8 mouse cellular contexts compared by ENCODE assay signal in the genomic region with DNA sequence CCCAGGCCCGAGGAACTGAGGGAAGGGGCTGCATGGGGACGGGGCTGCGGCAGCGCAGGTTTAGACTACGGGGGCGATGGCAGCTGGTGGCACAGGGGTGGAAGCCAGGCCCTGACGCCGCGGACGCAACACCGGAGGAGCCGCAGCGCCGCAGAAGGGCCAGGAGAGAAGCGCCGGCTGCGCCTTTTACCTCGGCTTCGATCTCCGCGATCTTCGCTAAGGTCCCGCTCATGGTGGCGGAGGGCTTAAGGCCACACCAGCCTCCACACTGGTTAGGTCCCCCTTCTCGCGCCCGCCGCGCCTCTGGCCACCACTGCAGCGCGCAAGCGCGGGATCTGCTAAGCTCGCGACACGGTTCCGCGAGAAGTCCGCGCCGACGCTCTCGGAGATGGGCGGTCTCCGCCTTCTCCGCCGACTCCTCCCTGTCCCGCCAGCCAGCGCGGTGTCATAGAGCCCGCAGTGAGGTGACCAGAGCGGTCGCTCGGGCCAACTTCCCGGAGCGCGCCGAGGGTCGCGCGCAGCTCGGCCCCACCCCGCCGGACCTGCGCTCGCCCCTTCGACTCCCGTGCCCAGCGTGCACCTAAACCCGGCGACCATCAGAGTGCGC. TPM values are rescaled to one million over a fixed set of nuclear protein-coding genes. Genes with fewer than 3 reads are reported as not detected.
DNase-seq lines count a peak whose midpoint lies in the region; ATAC-seq and TF ChIP-seq lines count a peak whose summit lies in the region.

A gene (minus strand): TSS at position 337 of the 607 bp plus-strand sequence.

- peak within 1 kb of the TSS; percentile 86 for H3K4me2 ChIP-seq in forebrain, embryonic 13.5 days
- H3K4me2 ChIP-seq in liver, postnatal 0 days (ENCODE audit: low read depth, low read length): peak within 1 kb of the TSS; percentile 86
- H3K4me2 ChIP-seq in neural tube, embryonic 14.5 days (ENCODE audit: low read depth, low read length): peak within 1 kb of the TSS; percentile 73

- H3K36me3 ChIP-seq in ES-Bruce4 (ENCODE audit: control insufficient read depth, insufficient read depth, low read length, poor library complexity, severe bottlenecking): peaks cover 25% of the 10 kb centered on the region
- peaks cover 31% of the 10 kb centered on the region for H3K36me3 ChIP-seq in forebrain, embryonic 13.5 days (ENCODE audit: poor library complexity, severe bottlenecking)
- H3K36me3 ChIP-seq in liver, postnatal 0 days (replicated peaks; ENCODE audit: insufficient read depth, low read length): peaks cover 26% of the 10 kb centered on the region
- H3K36me3 ChIP-seq in neural tube, embryonic 14.5 days (ENCODE audit: control insufficient read depth, insufficient read depth, low read length): peaks cover 21% of the 10 kb centered on the region

- 0 out of 2 replicates have a peak, but pooled peaks have one; percentile 5 for TF ChIP-seq EP300 in ES-Bruce4 (IDR thresholded peaks at IDR 0.05; ENCODE audit: insufficient read depth, low read depth, low read length)
- TF ChIP-seq EP300 in liver, postnatal 0 days (IDR thresholded peaks at IDR 0.05; ENCODE audit: low read depth): no peak

- under 1% methylated on average over 66 of the region's 72 CpGs for WGBS in forebrain, embryonic 13.5 days
- under 1% methylated on average over 71 of the region's 72 CpGs for WGBS in large intestine, adult 2 months
- under 1% methylated on average over 52 of the region's 72 CpGs for WGBS in liver, postnatal 0 days (ENCODE audit: insufficient replicate concordance)
- 0% methylated on average over 66 of the region's 72 CpGs for WGBS in neural tube, embryonic 14.5 days

- no peaks in the 10 kb centered on the region for H3K9me3 ChIP-seq in ES-Bruce4 (replicated peaks; ENCODE audit: control insufficient read depth, insufficient read depth, low read length, poor library complexity, severe bottlenecking)
- no peaks in the 10 kb centered on the region for H3K9me3 ChIP-seq in forebrain, embryonic 13.5 days (replicated peaks)
- no peaks in the 10 kb centered on the region for H3K9me3 ChIP-seq in liver, postnatal 0 days (ENCODE audit: low read length)
- no peaks in the 10 kb centered on the region for H3K9me3 ChIP-seq in neural tube, embryonic 14.5 days (ENCODE audit: control insufficient read depth, low read length)

- TF ChIP-seq POLR2A in ES-Bruce4 (IDR thresholded peaks at IDR 0.05; ENCODE audit: insufficient read depth, low read length): peak; percentile 86

- no peak for TF ChIP-seq CTCF in ES-Bruce4 (IDR thresholded peaks at IDR 0.05; ENCODE audit: low read depth, low read length)
- TF ChIP-seq CTCF in liver, postnatal 0 days (IDR thresholded peaks at IDR 0.05; ENCODE audit: low read depth): peak; percentile 3; the same call in 1 of the 2 replicates

- peak within 1 kb of the TSS; percentile 91 for H3K4me3 ChIP-seq in ES-Bruce4 (ENCODE audit: low read depth, low read length)
- H3K4me3 ChIP-seq in forebrain, embryonic 13.5 days: peak within 1 kb of the TSS; percentile 93
- H3K4me3 ChIP-seq in liver, postnatal 0 days (ENCODE audit: low read depth, low read length): peak within 1 kb of the TSS; percentile 92
- H3K4me3 ChIP-seq in neural tube, embryonic 14.5 days (ENCODE audit: low read depth, low read length): peak within 1 kb of the TSS; percentile 91

- ATAC-seq in cerebellum, adult (ENCODE audit: insufficient number of reproducible peaks, low FRiP score, low TSS enrichment): peak; percentile 99
- peak; percentile 99 for ATAC-seq in forebrain, embryonic 13.5 days
- ATAC-seq in liver, postnatal 0 days: peak; percentile 99
- ATAC-seq in neural tube, embryonic 14.5 days (ENCODE audit: low read depth): peak; percentile 99

- DNase-seq in heart, postnatal 10 days: peak; percentile 96
- DNase-seq in large intestine, adult 2 months (ENCODE audit: low read depth, low spot score): peak; percentile 58
- peak; percentile 94 for DNase-seq in liver, postnatal 0 days
- DNase-seq in testis, postnatal 10 days (ENCODE audit: low spot score): peak; percentile 95

- peaks cover 4% of the 10 kb centered on the region for H3K4me1 ChIP-seq in ES-Bruce4 (ENCODE audit: control insufficient read depth, insufficient read depth, low read length)
- peaks cover 29% of the 10 kb centered on the region for H3K4me1 ChIP-seq in forebrain, embryonic 13.5 days
- H3K4me1 ChIP-seq in liver, postnatal 0 days (ENCODE audit: insufficient read depth): peaks cover 9% of the 10 kb centered on the region
- peaks cover 16% of the 10 kb centered on the region for H3K4me1 ChIP-seq in neural tube, embryonic 14.5 days (ENCODE audit: control insufficient read depth, insufficient read depth, low read length)

- peak within 1 kb of the TSS; percentile 87 for H3K9ac ChIP-seq in ES-Bruce4 (ENCODE audit: low read depth, poor library complexity, severe bottlenecking)
- H3K9ac ChIP-seq in forebrain, embryonic 13.5 days: peak within 1 kb of the TSS; percentile 99
- H3K9ac ChIP-seq in liver, postnatal 0 days (replicated peaks): peak within 1 kb of the TSS; percentile 97
- peak within 1 kb of the TSS; percentile 96 for H3K9ac ChIP-seq in neural tube, embryonic 14.5 days (replicated peaks; ENCODE audit: low read depth, low read length)

- H3K27ac ChIP-seq in ES-Bruce4 (ENCODE audit: insufficient read depth, low read length): peak within 1 kb of the TSS; percentile 67
- H3K27ac ChIP-seq in forebrain, embryonic 13.5 days: peak within 1 kb of the TSS; percentile 94
- H3K27ac ChIP-seq in liver, postnatal 0 days (ENCODE audit: low read depth): peak within 1 kb of the TSS; percentile 84
- H3K27ac ChIP-seq in neural tube, embryonic 14.5 days (ENCODE audit: low read depth, low read length): peak within 1 kb of the TSS; percentile 89

- intact Hi-C loops in heart, postnatal 10 days (cut with DNase I): loop anchor here (1.0 kb wide), 1 partner anchor 23 kb away; no protein-coding TSS in a partner anchor

- H3K27me3 ChIP-seq in ES-Bruce4 (ENCODE audit: control insufficient read depth, insufficient read depth, low read length, poor library complexity, severe bottlenecking): no peaks in the 10 kb centered on the region
- H3K27me3 ChIP-seq in forebrain, embryonic 13.5 days: no peaks in the 10 kb centered on the region
- H3K27me3 ChIP-seq in liver, postnatal 0 days (ENCODE audit: insufficient read depth, low read length): no peaks in the 10 kb centered on the region
- no peaks in the 10 kb centered on the region for H3K27me3 ChIP-seq in neural tube, embryonic 14.5 days (ENCODE audit: control insufficient read depth, insufficient read depth, low read length)

RNA-seq across cellular contexts. Expression of the gene that starts here (rescaled TPM):
- polyA plus RNA-seq in ES-Bruce4 (2011; ENCODE audit: insufficient read depth, insufficient read length, low read depth, missing spikeins): 148 and 170 TPM in 2 replicates
- polyA plus RNA-seq in forebrain, embryonic 13.5 days (2015; fragmentation: Nextera tagmentation; extraction: Ambion mirVana): 290 and 298 TPM in 2 replicates
- 10 to 100 TPM; 72.2 to 78.9 TPM for total RNA-seq in heart, postnatal 10 days (2021)
- 19.8 and 20.2 TPM in 2 replicates for polyA plus RNA-seq in large intestine, adult 2 months (2012; rRNA removed)
- 83.1 and 84.7 TPM in 2 replicates for polyA plus RNA-seq in liver, postnatal 0 days (2015; fragmentation: Nextera tagmentation; extraction: Ambion mirVana)
- polyA plus RNA-seq in neural tube, embryonic 14.5 days (2014; fragmentation: Nextera tagmentation; extraction: Ambion mirVana): 190 and 221 TPM in 2 replicates

Comparison
In these comparisons a context has a peak if more than half of its experiments do, and no peak if none do; other contexts are left out.
1. Peak in every context shown above with its lines: DNase-seq, ATAC-seq, H3K4me3 ChIP-seq and H3K27ac ChIP-seq.